Mouse (Mus musculus): ENCODE results near the gene Ptprr.

DNA sequence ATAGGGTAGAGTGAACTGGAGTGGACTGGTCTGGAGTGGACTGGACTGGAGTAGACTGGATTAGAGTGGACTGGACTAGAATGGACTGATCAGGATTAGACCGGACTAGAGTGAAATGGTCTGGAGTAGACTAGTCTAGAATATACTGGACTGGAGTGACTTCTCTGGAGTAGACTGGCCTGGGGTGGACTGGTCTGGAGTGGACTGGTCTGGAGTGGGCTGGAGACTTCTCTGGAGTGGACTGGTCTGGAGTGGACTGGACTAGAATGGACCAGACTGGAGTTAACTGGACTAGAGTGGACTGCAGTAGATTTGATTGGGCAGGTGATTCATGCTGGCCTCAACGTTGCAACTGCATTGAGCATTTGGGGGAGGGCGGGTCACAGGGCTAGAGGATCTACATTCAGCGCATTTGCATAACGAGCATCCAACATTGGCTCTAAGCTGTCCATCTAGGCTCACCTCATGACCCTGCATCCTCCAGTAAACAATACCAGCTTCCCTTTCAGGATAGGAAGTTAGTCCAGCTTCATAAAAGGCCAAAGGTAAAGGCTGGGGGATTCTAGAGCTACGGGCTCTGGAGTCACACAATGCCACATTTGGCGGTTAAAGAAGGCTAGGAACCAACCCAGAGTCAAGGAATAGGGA lies 268.8 kb downstream of the Ptprr start:
- TF ChIP-seq POLR2A (IDR thresholded peaks at IDR 0.05; ENCODE audit: control insufficient read depth, low read depth, low read length) (no peak), CTCF (IDR thresholded peaks at IDR 0.05; ENCODE audit: control insufficient read depth, insufficient read depth, insufficient replicate concordance, low read depth, low read length) (no peak)
